7 mouse cellular contexts compared by ENCODE assay signal in genomic region chr3:127837154-127837865, GRCm38 (mm10). TPM values are rescaled to one million over a fixed set of nuclear protein-coding genes. Genes with fewer than 3 reads are reported as not detected.
DNase-seq lines count a peak whose midpoint lies in the region; ATAC-seq and TF ChIP-seq lines count a peak whose summit lies in the region.

Gene Ap1ar (minus strand): TSS chr3:127837523.

- H3K36me3 ChIP-seq in intestine, postnatal 0 days (ENCODE audit: control insufficient read depth, insufficient read depth): no peaks in the 10 kb centered on the region
- no peaks in the 10 kb centered on the region for H3K36me3 ChIP-seq in midbrain, embryonic 12.5 days
- H3K36me3 ChIP-seq in small intestine, adult 2 months (ENCODE audit: control insufficient read depth, insufficient read depth, low read length): peaks cover 4% of the 10 kb centered on the region; the same call in 1 of the 2 replicates

- H3K27me3 ChIP-seq in intestine, postnatal 0 days (replicated peaks; ENCODE audit: control insufficient read depth, insufficient read depth, low read length): no peaks in the 10 kb centered on the region
- H3K27me3 ChIP-seq in midbrain, embryonic 12.5 days: no peaks in the 10 kb centered on the region
- H3K27me3 ChIP-seq in small intestine, adult 2 months (ENCODE audit: control insufficient read depth, insufficient read depth, low read length): no peaks in the 10 kb centered on the region

- intact Hi-C loops in left cerebral cortex, postnatal 4 days (cut with DNase I): no loop called here

- H3K27ac ChIP-seq in intestine, postnatal 0 days (ENCODE audit: low read depth, low read length): peak within 1 kb of the TSS; percentile 90
- peak within 1 kb of the TSS; percentile 87 for H3K27ac ChIP-seq in midbrain, embryonic 12.5 days (replicated peaks)
- peak within 1 kb of the TSS; percentile 91 for H3K27ac ChIP-seq in small intestine, adult 2 months (ENCODE audit: insufficient read depth, low read depth, low read length)

- peak; percentile 91 for ATAC-seq in intestine, postnatal 0 days
- ATAC-seq in midbrain, embryonic 12.5 days (ENCODE audit: low FRiP score, low read depth): peak; percentile 98

- peak within 1 kb of the TSS; percentile 90 for H3K9ac ChIP-seq in intestine, postnatal 0 days (ENCODE audit: low read depth, low read length)
- H3K9ac ChIP-seq in midbrain, embryonic 12.5 days (replicated peaks): peak within 1 kb of the TSS; percentile 94

- H3K4me3 ChIP-seq in intestine, postnatal 0 days (ENCODE audit: low read depth, low read length): peak within 1 kb of the TSS; percentile 82
- peak within 1 kb of the TSS; percentile 98 for H3K4me3 ChIP-seq in midbrain, embryonic 12.5 days
- H3K4me3 ChIP-seq in small intestine, adult 2 months (ENCODE audit: low read depth, low read length): peak within 1 kb of the TSS; percentile 88

- H3K4me2 ChIP-seq in intestine, postnatal 0 days (replicated peaks; ENCODE audit: low read depth): peak within 1 kb of the TSS; percentile 76
- H3K4me2 ChIP-seq in midbrain, embryonic 12.5 days (replicated peaks): peak within 1 kb of the TSS; percentile 73

- WGBS in intestine, postnatal 0 days: 3% methylated on average over 81 of the region's 89 CpGs
- 0% methylated on average over 64 of the region's 89 CpGs for WGBS in midbrain, embryonic 12.5 days
- WGBS in small intestine, adult 2 months: under 1% methylated on average over 89 of the region's 89 CpGs

- no peaks in the 10 kb centered on the region for H3K9me3 ChIP-seq in intestine, postnatal 0 days (ENCODE audit: control insufficient read depth)
- H3K9me3 ChIP-seq in midbrain, embryonic 12.5 days: no peaks in the 10 kb centered on the region

- 0 out of 2 replicates have a peak, but pooled peaks cover 18% of the 10 kb centered on the region for H3K4me1 ChIP-seq in intestine, postnatal 0 days (replicated peaks; ENCODE audit: control insufficient read depth, insufficient read depth, low read length)
- peaks cover 17% of the 10 kb centered on the region for H3K4me1 ChIP-seq in midbrain, embryonic 12.5 days
- H3K4me1 ChIP-seq in small intestine, adult 2 months (ENCODE audit: control insufficient read depth, insufficient read depth, insufficient read length, low read length): peaks cover 17% of the 10 kb centered on the region; the same call in 1 of the 2 replicates

- peak; percentile 89 for TF ChIP-seq CTCF in intestine, postnatal 0 days (IDR thresholded peaks at IDR 0.05; ENCODE audit: low read depth)
- peak; percentile 66 for TF ChIP-seq CTCF in small intestine, adult 2 months (IDR thresholded peaks at IDR 0.05; ENCODE audit: extremely low read depth, insufficient read length, insufficient replicate concordance, low read depth, low read length)

- peak; percentile 72 for TF ChIP-seq POLR2A in small intestine, adult 2 months (IDR thresholded peaks at IDR 0.05; ENCODE audit: low read depth, low read length)

- DNase-seq in adrenal gland, adult 8-10 months: peak; percentile 94
- DNase-seq in embryo, embryonic 9.5 days (ENCODE audit: extremely low spot score): peak; percentile 96
- no peak for DNase-seq in gonadal fat pad, adult 2 months (ENCODE audit: low read depth)
- peak; percentile 96 for DNase-seq in left cerebral cortex, postnatal 4 days

RNA-seq across cellular contexts. Expression of gene Ap1ar, which starts in this region (rescaled TPM):
- total RNA-seq in adrenal gland, adult 8-10 months (2022): 10 to 100 TPM; 34.6 to 43.5 (median 42.4) TPM
- polyA plus RNA-seq in gonadal fat pad, adult 2 months (2012; rRNA removed): 12.7 and 22.1 TPM in 2 replicates
- 99.6 and 108 TPM in 2 replicates for polyA plus RNA-seq in intestine, postnatal 0 days (2015; fragmentation: Nextera tagmentation; extraction: Ambion mirVana)
- 10 to 100 TPM; 85.0 to 87.2 TPM for total RNA-seq in left cerebral cortex, postnatal 4 days (2021)
- 71.0 and 79.9 TPM in 2 replicates for polyA plus RNA-seq in midbrain, embryonic 12.5 days (2016; fragmentation: Nextera tagmentation; extraction: Ambion mirVana)
- 14.8 and 38.8 TPM in 2 replicates for polyA plus RNA-seq in small intestine, adult 2 months (2012; rRNA removed)
